Mouse (Mus musculus) heart, postnatal 10 days (tissue): Measurements from ENCODE around the gene Map3k19. TPM values are rescaled to one million over a fixed set of nuclear protein-coding genes. Genes with fewer than 3 reads are reported as not detected.
A peak's percentile ranks its signal among the peaks of the same experiment; 100 is the strongest.

Experiments used
- DNase-seq, 2 experiments: peaks; one replicate each; pipeline ENCODE4 v3.0.0; 2021
- intact Hi-C: fragments of 180-260 bp; cut with DNase I; formaldehyde crosslinking; loops from one replicate; pipeline ENCODE4 v1.15.1; 2025
- total RNA-seq, 2 experiments: library from RNA; stranded (reverse); gene quantifications; 2 replicates each; pipeline ENCODE4 v1.2.3; 2021

The Map3k19 gene
- under 1 TPM in 1 of 2 experiments, not detected in 1; 0.07 TPM for total RNA-seq

DNA sequence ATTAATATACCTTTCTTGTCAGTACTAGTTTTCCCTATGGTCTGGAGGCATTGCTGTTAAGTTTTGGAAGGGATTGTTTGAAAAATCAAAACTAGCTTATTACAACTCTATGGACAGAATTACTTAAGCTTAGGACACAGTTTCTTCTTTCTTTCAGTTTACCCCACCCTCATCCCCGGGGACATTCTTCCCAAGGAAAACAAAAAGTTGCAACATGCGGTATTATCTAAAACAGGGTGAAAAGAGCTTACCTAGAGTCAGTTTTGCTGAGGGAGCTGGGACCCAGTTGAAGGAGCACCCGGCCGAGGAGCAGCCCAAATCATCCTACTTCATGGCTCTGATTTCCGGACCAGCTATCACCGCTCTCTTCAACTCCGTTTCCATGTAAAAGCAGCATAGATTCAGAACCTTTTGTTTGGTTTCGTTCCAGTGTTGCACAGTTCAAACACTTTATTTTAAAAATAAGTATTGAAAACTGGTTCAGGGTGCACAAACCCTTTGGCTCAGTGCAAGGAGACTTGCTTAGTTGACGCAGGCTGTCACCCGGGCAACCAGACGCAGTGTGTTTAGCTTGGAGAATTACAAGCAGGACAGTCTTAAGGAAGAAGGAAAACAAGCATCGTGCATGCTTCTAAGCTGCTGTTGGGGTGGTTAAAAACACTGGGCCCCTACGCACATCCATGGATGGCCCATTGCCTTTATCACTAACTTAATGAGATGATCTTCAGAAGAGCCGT, at the start of gene Map3k19:
TSS of gene Map3k19 (minus strand) at position 546 of the 737 bp plus-strand sequence.
- intact Hi-C loops = no loop called here
- DNase-seq = peak in 1 of 2 experiments; percentile 10

DNA sequence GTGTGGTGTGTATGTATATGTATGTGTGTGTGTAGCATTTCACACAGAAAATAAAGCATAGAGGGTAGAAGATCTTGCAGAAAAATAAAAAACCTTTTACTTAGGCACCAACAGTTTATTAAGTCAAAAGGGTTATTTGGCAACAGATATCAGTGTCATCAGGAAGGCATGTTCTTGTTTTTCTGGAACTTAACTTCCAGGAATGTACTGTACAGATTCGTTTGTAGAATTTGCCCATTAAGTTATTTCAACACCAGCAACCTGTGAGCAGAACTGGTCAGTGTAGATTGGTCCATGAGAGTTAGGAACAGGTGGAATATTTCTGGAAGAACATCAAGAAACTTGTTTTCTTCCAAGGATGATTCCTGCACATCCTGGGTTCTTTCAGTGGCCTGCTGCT, 44.6 kb upstream of the Map3k19 start:
- DNase-seq = no peak
- intact Hi-C loops = no loop called here

DNA sequence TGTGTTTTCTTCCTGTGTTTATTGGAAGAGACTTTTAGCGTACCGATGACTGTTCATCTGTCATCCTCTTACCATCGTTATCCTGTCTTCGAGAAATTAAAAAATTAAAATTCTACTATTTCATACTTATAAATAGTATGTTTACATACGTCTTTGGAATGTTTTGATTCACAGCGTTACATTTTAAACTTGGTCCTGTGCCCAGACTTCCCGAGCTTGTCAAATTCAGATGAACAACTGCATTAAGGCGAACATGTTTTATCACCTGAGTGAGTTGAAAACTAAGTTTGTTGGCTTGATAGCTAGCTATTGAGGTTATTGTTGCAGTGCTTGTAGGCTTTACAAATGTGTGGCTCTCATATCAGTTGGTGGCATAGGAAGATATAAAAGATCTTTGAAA, 14.4 kb upstream of the Map3k19 start:
- intact Hi-C loops = loop anchor here (5.0 kb wide), 1 partner anchor 97 kb away; the partner anchor contains the start of gene Ccnt2

DNA sequence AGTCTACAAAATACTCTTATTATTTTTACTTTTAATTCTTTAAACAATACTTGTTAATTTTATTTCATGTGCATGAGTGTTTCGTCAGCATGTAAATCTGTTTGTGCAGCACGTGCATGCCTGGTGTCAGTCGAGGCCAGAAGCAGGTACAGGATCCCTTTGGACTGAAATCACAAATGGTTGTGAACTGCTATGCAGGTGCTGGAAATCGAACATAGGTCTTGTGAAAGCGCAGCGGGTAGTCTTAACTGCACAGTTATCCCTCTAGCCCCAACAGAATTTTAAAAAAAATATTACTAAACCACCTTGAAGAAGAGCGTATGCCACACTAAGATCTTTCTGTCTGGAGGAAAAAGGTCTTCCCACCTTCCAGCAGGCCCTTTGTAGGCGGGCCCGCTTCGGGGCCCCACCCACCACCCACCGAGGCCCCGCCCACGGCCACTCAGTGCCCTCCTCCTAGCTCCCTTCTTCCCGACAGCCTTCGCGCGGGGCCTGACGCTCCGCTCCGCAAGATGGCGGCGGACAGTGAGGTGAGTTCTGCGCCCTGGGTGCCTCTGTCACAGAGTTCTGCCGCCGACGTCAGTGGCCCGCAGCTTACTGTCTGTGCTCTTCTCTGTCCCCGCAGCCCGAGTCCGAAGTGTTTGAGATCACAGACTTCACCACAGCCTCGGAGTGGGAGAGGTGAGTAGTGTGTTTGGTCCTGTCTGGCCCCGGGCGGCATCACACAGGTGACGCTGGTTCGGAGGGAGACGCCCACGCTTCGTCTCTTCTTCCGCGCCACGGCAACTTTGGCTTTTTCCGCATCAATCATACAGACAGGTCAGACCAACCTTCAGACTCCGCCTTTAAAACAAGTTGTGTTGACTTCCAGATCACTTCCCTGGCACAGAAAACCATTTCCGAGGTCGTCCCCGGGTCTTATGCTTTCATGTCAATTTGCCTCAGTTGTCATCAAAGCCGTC, 13.8 kb upstream of the Map3k19 start, which contains the start of gene Rab3gap1:
TSS of gene Rab3gap1 (plus strand) at position 474 of the 962 bp plus-strand sequence.
- DNase-seq = peak; percentile 90 to 92
- intact Hi-C loops = loop anchor here (5.0 kb wide), 1 partner anchor 96 kb away; the partner anchor contains the start of gene Ccnt2

More for the DNA sequence above, 14.4 kb upstream of the Map3k19 start:
- DNase-seq = peak in 1 of 2 experiments; percentile 5

DNA sequence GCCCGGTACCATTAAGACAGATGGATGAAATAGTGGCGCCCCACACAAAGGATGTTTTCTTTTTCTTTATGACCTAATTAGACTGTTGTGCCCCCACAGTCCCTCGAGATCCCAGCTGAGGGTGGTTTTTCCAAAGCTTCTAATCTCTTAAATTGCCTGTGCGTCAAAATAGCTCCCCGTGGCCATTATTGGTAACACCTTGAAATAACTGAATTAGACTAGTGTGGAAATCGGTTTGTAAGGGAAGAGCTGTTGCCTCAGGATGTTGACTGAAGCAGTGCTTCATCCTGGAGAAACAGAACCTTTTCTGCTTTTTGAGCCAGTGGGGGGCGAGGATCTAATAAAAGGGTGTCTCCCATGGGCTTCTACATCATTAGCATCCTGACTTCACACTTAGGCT, 9.0 kb upstream of the Map3k19 start:
- DNase-seq = no peak
- intact Hi-C loops = no loop called here

DNA sequence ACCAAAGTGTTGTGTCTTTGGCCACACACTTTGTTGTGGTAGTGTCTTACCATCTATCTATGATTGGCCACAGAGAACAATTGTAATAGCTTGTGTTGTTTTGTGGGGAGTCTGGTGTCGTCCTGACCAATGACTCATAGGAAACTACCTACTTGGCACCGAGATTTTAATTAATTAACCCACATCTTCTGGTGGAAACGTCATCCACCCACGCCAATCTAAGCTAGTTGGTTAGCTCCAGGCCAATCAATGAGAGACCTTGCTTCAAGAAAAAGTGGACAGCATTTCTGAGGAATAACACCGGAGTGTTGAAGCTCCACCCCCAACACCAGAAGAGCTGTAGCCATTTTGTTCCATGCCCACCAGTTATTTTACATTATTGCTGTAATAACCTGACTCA, 7.1 kb upstream of the Map3k19 start:
- intact Hi-C loops = no loop called here
- no peak for DNase-seq

DNA sequence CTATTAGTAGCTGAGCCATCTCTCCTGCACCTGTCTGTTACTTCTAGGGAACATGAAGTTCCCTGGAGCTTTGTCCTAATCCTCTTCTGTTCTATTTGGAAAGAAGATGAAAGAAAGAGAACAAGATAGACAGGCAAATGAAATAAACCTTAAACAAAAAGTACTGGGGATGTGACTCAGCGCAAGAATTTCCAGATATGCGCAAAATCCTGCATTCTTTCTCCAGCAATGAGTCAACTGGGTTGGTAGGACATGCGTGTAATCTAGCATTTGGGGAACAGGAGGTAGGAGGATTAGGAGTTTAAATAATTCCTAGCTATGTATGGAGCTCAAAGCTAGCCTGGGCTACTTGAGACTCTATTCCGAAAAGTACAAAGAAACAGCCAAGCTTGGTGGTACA, 5.7 kb upstream of the Map3k19 start:
- no peak for DNase-seq
- intact Hi-C loops = no loop called here

DNA sequence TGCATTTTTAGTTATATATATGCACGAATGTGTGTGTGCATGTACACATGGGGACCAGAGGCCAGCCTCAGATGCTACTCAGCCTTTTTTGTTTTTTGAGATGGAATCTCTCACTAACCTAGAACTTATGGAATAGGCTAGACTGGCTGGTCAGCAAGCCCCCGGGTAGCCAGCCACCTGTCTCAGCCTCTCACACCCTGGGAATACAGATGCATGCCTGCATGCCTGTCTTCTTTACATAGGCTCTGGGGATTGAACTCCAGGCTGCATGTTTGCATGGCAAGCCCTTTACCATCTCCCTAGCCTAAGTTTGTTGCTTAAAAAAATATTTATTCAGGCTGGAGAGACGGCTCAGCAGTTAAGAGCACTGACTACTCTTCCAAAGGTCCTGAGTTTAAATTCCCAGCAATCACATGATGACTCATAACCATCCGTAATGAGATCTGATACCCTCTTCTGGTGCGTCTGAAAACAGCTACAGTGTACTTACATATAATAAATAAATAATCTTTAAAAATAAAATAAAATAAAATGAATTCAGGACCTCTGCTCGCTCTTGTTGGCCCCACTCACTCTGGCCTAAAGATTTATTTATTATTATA, 5.1 kb upstream of the Map3k19 start:
- intact Hi-C loops = no loop called here
- no peak for DNase-seq

DNA sequence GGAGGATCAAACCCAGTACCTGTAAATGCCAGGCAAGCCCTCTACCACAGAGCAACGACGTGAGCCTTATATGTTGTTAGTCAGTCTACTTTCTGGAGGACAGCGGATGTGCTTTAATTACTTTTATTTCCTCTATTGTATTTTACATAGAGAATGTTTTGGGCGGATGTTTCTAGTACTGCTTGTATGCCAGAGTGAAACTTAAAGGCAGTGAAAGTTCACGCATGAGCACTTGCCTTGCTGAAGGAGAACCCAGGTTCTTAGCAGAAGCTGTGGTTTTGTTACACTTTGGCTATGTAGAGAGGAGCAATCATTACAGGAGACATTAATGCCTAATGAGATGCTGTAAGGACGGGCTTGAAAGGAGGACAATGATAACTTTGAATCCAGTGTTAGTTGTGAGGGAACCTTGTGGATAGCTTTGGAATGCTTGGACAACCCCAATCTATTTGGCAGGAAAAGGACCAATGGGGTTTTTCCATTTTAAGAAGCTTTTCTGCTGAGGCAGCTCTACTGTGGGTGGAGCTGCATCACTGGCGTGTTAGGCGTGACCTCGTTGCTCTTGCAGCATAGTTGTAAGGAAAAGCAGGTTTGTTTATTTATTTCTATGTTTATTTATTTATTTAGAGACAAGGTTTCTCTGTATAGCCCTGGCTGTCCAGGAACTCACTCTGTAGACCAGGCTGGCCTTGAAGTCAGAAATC, 4.3 kb upstream of the Map3k19 start:
- intact Hi-C loops = no loop called here
- DNase-seq = peak in 1 of 2 experiments; percentile 5

DNA sequence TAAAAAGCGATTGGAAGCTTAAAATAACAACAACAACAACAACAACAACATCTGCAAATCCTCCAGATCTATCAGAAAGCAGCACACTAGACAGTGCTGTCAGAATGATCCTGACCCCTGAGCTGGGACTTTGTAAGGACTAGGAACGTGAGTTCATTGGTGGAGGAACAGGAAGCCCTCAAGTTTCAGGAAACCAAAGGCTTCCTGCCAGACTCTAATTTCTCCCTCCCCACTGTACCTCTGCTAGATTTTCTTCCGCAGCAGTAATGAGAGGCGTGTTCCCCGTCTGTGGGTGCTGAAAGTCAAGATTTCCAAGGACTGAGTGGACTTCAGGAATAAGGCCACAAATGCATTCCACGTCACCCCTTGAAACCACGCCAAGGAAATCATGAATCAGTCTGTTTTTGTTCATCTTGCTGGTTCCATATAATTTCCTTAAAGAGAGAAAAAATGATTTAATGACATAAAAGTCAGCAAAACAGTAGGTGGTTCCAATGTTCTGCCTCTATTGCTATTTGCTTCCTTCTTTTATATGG, 4.7 kb downstream of the Map3k19 start:
- DNase-seq = peak; percentile 17 to 20
- intact Hi-C loops = no loop called here

DNA sequence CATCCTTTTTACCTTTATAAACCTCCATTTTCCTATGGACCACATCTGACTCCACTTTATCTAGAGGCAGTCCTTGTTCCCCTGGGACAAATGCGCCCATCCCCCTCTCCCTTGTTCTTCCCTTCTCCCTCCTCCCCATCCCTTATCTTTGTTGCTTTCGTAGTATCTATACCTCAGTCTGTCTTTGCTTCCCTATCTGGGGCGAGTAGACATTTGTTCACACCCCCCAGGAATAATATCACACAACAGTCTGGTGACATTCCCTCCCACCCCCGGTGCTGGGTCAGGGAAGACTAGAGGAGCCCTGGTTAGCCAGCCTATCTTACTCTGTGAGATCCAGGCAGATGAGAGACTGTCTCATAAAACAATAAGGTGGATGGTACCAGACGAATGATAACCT, 9.4 kb downstream of the Map3k19 start:
- no peak for DNase-seq
- intact Hi-C loops = no loop called here

DNA sequence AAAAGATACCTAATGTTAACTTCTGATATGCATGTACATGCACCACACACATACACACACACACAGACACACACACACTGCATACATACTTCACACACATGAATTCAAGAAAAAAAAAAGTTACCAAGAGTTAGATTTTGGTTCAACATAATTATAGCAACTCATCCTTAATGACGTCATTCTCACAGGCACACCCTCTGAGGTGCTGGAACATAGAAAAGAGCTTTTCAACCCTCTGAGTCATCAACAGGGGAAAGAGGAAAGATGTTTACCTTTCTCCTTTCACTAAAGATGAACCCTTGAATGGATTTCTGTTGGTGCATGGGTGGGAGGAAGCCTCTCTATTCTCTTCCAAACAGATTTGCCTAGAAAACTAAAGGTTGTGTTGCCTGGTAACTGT, 16.2 kb downstream of the Map3k19 start:
- DNase-seq = no peak
- intact Hi-C loops = no loop called here

DNA sequence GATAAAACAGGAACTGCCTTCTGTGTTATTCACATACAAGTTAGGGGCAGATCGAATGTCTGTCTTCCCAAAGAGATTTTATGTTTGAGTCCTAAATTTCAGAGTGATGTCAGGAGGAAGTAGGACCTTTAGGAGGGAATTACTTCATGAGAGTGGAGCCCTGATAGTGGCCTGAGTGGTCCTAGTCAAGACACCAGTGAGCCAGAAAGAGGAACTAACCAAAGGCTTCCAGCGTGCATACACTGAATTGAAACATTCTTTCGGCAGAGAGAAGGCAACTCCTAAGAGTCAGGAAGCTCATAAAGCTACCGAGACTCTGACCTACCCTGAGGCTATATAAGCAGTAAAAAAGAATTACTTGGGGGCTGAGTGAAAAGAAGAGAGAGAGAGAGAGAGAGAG, 18.2 kb downstream of the Map3k19 start:
- intact Hi-C loops = no loop called here
- no peak for DNase-seq

DNA sequence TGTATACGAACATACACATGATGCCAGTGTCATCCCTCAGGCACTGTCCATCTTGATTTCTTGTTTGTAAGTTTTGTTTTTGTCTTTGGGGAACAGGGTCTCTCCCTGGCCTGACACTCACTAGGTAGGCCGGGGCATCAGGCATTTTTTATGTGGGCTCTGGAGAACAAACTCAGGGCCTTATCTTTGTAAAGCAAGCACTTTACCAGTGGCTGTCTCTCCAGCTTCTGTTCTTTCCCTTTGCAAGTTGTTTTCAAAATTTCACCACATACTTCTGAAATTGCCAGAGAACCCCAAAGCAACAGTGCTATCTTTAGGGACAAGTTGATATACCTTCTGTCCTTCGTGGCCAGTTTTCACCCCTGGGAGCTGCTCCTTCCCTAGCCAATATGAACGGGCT, 20.6 kb downstream of the Map3k19 start:
- intact Hi-C loops = no loop called here

DNA sequence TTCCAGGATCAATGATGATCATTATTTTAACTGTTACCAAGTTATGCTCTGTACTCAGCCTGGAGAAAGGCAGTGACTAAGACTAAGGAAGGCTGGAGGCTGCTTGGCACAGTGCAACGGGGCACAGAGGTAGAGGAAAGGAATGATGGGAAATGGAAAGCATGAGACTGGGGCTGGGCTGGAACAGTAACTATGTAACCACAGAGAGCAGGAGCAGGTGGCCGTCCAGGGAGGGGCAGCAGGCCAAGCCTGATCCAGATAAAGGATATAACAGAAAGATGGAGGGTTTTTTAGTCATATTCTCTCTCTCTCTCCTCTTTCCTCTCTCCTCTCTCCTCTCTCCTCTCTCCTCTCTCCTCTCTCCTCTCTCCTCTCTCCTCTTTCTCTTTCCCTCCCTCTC, 21.1 kb downstream of the Map3k19 start:
- intact Hi-C loops = no loop called here
- no peak for DNase-seq

More for the DNA sequence above, 20.6 kb downstream of the Map3k19 start:
- DNase-seq = no peak

DNA sequence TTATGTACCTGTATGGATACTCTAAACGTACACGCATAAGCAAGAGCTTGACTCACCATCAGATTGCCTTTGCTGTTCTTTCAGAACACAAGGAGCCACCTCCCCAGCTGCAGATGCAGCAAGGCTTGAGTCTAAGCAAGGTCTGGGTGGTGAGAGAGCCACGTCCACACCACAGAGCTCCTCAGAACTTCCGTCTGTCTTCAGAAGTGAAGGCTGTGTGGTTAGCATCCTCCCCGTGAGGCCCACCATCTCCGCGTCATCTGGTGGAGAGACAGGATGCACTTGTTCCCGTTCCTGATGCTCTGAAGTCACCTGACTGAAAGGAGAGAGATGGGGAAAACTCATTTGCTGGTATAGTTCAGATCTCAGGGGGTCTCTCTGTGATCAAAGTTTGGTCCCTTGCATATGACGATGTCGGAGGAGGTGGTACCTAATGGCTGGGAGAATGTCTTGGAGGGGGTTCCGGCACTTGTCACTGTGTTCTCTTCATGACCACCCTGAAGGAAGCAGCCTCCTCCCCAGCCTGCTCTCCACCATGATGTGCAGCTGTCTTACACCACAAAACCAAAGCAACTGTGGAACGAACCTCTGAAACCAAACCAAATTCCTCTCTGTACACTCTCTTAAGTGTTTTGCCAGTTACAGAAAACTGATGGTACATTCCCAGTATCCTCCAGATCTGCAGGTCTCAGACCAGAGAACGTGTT, 24.5 kb downstream of the Map3k19 start:
- intact Hi-C loops = no loop called here
- DNase-seq = no peak

DNA sequence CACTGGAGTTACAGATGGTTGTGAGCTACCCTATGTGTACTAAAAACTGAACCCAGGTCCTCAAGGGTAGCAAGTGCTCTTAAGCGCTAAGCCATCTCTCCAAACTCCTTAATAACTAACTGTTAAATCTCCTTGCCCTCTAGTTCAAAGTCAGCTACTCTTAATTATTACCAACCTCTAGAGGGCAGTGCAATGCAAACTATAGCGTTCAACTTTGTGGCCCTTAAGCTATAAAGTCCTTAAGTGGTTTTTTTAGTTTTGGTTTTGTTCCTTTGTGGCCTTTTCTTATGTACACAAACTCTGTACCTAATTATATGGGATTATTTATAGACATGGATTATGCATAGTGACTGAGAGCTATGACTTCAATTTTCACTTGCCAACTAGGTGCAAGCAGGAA, 27.5 kb downstream of the Map3k19 start:
- intact Hi-C loops = loop anchor here (2.0 to 10.0 kb wide), 3 partner anchors 90 to 417 kb away; partner anchors contain the start of gene Ubxn4
- DNase-seq = peak; percentile 54 to 66

DNA sequence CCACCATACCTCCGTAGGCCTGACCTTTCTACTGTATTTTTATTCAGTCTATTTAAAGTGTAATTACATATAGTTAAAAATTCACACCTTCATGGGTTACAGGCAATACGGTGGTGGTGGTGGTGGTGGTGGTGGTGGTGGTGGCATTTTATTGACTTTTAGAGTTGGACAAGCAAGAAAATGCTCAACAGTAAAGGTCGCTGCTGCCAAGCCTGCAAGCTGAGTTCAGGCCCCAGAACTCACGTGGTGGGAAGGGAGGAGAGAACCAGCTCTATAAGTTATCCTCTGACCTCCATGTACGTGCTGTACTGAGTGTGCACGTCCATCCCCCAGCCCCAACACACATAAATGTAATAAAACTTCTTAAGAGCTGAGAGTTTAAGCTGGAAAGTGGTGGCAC, 38.5 kb downstream of the Map3k19 start:
- DNase-seq = no peak
- intact Hi-C loops = no loop called here

DNA sequence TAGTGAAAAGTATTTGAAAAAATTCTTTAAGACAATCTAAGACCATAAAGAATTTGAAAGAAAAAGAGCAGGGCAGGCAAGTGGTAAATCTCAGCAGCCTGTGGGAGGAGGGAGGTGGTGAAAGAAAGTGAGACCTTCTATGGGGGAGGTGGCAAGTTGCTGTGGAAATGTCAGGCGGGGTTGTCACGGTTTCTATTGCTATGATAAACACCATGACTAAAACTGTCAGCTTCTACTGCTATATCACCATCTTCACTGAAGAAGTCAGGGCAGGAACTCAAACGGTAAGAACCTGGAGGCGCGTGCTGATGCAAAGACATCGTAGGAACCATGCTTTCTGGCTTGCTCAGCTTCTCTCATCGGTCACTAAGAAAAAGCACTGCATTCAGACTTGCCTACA, 41.9 kb downstream of the Map3k19 start:
- DNase-seq = no peak
- intact Hi-C loops = no loop called here
